Mouse (Mus musculus): ENCODE measurements at regions not wholly inside any gene's neighbourhood (a gene's known extent, or its start where the extent isn't known, plus 50 kb on each side); places are given as distances from the start of the nearest gene placed in this dataset.

GRCm38 (mm10) chr4:87718166-87718805 is 314.9 kb downstream of the Mllt3 start:
- no peak for DNase-seq (ENCODE audit: low spot score in 2 of 2)

GRCm38 (mm10) chr4:87715212-87715933 is 317.8 kb downstream of the Mllt3 start:
- DNase-seq (ENCODE audit: low spot score in 2 of 2): no peak

- no peak for DNase-seq (ENCODE audit: low spot score in 2 of 2)
These were observed 320.5 kb downstream of the Mllt3 start for GRCm38 (mm10) chr4:87712691-87713090.

- no peak for DNase-seq (ENCODE audit: low spot score in 2 of 2)
These were observed 320.9 kb downstream of the Mllt3 start for GRCm38 (mm10) chr4:87712286-87712685.

- no peak for DNase-seq (ENCODE audit: low spot score in 2 of 2)
These were observed 321.9 kb downstream of the Mllt3 start for GRCm38 (mm10) chr4:87711185-87711827.

- peak; percentile 5 to 12 for DNase-seq (ENCODE audit: low spot score in 2 of 2)
These were observed 324.1 kb downstream of the Mllt3 start for GRCm38 (mm10) chr4:87708981-87709645.

- DNase-seq (ENCODE audit: low spot score in 2 of 2): no peak
These were observed 325.8 kb downstream of the Mllt3 start for GRCm38 (mm10) chr4:87707386-87707785.

- DNase-seq (ENCODE audit: low spot score in 2 of 2): no peak
These were observed 330.3 kb downstream of the Mllt3 start for GRCm38 (mm10) chr4:87702834-87703233.

- DNase-seq (ENCODE audit: low spot score in 2 of 2): no peak
These were observed 330.9 kb downstream of the Mllt3 start for GRCm38 (mm10) chr4:87702290-87702689.

GRCm38 (mm10) chr4:87701024-87701423 is 332.1 kb downstream of the Mllt3 start:
- no peak for DNase-seq (ENCODE audit: low spot score in 2 of 2)

GRCm38 (mm10) chr4:87700508-87700907 is 332.7 kb downstream of the Mllt3 start:
- no peak for DNase-seq (ENCODE audit: low spot score in 2 of 2)

GRCm38 (mm10) chr4:87699586-87699985 is 333.6 kb downstream of the Mllt3 start:
- DNase-seq (ENCODE audit: low spot score in 2 of 2): no peak

- DNase-seq (ENCODE audit: low spot score in 2 of 2): no peak
These were observed 334.4 kb downstream of the Mllt3 start for GRCm38 (mm10) chr4:87698750-87699149.

GRCm38 (mm10) chr4:87696921-87697320 is 336.2 kb downstream of the Mllt3 start:
- DNase-seq (ENCODE audit: low spot score in 2 of 2): no peak

- no peak for DNase-seq (ENCODE audit: low spot score in 2 of 2)
These were observed 337.4 kb downstream of the Mllt3 start for GRCm38 (mm10) chr4:87695811-87696210.

GRCm38 (mm10) chr4:87692741-87693140 is 340.4 kb downstream of the Mllt3 start:
- DNase-seq (ENCODE audit: low spot score in 2 of 2): no peak

- DNase-seq (ENCODE audit: low spot score in 2 of 2): no peak
These were observed 348.2 kb downstream of the Mllt3 start for GRCm38 (mm10) chr4:87684952-87685351.

- DNase-seq (ENCODE audit: low spot score in 2 of 2): no peak
These were observed 350.4 kb downstream of the Mllt3 start for GRCm38 (mm10) chr4:87682783-87683182.

- no peak for DNase-seq (ENCODE audit: low spot score in 2 of 2)
These were observed 362.1 kb downstream of the Mllt3 start for GRCm38 (mm10) chr4:87671101-87671500.

GRCm38 (mm10) chr4:87670167-87670566 is 363.0 kb downstream of the Mllt3 start:
- no peak for DNase-seq (ENCODE audit: low spot score in 2 of 2)

- DNase-seq (ENCODE audit: low spot score in 2 of 2): no peak
These were observed 363.7 kb downstream of the Mllt3 start for GRCm38 (mm10) chr4:87669480-87669879.

GRCm38 (mm10) chr4:87668314-87668713 is 364.9 kb downstream of the Mllt3 start:
- DNase-seq (ENCODE audit: low spot score in 2 of 2): peak in 1 of 2 experiments; percentile 29
